Mouse (Mus musculus) gonadal fat pad, adult 2 months (tissue): Measurements from ENCODE around the gene Rpl15. TPM values are rescaled to one million over a fixed set of nuclear protein-coding genes. Genes with fewer than 3 reads are reported as not detected.
A peak's percentile ranks its signal among the peaks of the same experiment; 100 is the strongest.
"Not testable (repeated sequence)": the region's sequence is repeated elsewhere in the genome, so short reads cannot be mapped to it uniquely, and the experiment has no call there.

Experiments
- DNase-seq: peaks from one replicate; pipeline ENCODE4 v3.0.0-alpha.2; 2012; ENCODE audit warnings: low read depth
- polyA plus RNA-seq: library from polyadenylated mRNA; depleted of rRNA; stranded (reverse); fragments of >200 nt; gene quantifications from 2 replicates; pipeline ENCODE4 v1.2.3, GENCODE M21; 2012; rRNA removed

Rpl15 gene
- polyA plus RNA-seq, 1 experiment: 266 TPM

DNA sequence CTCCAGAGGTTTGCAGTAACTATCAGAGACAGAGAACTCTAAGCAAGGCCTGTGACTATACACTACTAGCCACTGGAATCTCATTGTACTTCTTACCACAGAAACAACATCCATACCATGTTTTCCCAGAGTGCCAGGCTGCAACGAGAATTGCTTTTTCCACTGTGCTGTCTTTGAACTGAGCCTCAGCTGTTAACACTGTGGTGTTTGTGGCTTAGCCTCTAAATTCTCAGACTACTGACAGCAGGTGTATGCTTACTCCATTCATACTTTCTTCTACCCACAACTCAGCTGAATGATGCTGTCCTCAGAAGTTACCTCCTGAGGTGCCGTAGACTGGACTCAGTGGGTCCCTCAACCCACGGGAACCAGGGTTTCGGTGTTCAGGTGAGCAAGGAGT, 29.4 kb downstream of the Rpl15 start:
- DNase-seq: no peak

DNA sequence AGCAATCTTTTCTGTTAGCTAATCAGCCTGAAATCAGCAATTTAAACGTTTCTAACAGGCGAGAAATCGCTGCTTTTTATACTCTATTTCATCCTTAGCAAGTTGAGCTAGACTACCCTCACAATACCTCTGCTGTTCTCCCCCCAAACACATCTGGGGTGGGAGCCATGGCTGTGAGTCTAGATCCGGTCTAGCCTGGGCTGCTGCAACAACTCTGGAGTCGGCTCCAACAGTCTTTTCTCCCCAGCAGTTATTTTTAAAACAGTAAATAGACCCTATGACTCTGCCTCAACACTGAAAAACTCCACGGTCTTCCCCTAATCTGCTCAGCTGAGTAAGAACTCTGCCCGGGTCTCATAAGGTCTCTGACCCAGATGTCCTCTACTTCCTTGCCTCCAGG, 31.1 kb downstream of the Rpl15 start:
- DNase-seq: no peak

DNA sequence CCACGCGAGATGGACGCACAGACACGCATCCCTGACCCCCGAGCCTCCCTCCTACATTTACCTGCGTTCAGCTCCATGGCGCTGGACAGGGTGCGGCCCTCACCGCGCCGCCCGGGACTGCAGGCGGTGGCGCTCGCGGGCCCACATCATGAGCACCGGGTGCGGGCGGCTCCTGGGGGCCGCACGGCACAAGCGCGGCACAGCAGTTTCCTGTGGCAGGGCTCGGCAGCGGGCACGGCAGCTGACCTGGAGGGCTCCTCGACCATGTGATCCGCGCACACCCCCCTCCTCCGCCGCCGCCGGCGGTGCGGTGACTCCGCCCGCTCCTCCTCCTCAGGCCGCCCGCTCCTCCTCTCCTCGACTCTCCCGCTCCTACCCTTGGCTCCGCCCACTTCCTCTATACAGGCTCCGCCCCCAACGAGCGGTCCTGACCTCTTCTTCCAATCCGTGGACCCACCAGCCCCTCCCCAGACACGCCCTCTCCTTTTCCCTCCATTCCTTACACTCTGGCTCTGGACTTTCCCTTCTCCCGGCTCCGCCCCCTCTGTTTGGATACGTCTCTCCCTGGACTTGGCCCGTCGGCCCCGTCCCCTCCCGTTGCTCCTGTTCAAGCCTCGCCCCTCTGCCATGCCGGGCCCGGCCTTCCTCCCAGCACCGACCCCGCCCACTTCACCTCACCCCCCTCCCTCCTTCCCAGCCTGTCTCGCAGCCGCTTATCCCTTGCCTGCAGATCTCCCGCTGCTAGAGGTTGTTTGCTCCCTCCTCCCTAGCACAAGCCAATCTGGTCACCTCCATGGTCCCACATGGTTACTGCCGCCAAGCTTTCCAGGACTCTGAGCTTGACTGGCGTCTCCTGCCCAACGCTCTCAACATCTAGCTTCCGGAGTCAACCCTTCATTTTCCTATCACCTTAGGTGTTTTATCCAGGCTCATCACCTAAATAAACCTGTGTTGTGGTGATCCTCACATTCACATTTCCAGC, 32.1 kb downstream of the Rpl15 start, which contains the start of gene Nr1d2:
Gene Nr1d2 (minus strand): TSS at position 378 of the 982 bp plus-strand sequence.
- DNase-seq: peak; percentile 89

DNA sequence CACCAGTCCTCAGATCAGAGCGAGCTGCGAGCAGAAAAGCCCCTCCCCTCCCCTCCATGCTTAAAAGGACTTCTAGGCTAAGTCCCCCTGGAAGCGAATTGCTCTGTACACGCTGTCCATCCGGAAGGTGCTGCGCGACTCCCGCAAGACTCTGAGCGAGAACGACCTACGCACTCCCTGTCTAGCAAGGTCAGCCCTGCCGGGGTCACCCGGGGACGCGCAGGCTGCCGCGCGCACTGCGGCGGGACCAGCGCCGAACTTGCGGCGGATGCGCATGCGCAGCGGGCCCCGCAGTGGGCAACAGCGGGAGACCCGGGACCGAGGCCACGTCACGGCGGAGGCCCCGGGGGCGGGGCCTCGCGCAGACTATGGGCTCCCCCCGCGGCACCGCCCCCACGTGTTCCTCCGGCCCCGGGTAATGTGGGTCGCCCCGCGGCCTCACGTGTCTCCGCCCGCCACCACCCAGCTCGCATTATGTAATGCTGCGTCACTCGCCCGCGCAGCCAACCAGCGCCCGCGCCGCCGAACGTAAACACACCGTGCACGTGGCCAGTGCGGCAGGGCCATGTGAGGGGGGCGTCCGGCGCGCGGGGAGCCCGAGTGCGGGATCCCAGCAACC, 33.0 kb downstream of the Rpl15 start:
- no peak for DNase-seq

DNA sequence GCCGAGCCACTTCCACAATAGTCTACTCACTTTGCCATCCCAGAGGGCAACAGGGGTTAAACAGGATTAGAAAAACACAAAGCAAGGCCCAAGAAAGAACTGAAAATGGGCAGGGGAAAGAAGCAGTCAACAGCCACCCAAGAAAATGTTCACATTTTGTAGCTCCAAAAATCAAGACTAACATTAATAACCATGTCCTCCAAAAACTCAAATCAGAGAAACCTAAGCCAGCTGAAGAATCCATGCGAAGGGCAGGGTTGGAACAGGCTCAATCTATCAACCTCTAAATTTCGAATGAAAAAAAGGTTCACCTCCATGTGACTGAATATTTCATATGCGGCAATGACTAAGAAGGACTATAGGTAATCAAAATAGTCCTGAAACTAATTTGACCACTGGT, 33.8 kb downstream of the Rpl15 start:
- DNase-seq: no peak

DNA sequence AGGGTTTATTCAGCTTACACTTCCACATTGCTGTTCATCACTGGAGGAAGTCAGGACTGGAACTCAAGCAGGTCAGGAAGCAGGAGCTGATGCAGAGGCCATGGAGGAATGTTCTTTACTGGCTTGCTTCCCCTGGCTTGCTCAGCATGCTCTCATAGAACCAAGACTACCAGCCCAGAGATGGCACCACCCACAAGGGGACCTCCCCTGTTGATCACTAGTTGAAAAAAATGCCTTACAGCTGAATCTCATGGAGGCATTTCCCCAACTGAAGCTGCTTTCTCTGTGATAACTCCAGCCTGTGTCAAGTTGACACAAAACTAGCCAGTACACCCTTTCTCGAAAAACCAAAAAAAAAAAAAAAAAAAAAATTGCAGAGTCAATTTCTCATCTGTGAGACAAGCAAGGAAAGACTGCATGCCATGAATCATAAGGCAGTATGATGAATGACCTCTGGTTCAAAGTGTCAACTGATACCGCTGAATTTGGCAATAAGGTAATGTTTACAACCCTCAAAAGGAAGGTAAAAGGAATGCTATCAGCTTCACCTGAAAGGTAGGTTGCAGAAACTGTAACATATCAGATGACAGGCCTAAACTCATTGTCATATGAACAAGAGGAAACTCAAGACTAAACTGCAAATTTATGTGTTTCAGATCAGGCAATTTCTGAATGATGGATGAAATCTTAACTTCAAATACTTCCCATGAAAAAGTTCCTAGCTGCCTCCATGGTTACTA, 34.5 kb downstream of the Rpl15 start:
- not testable (repeated sequence) for DNase-seq

DNA sequence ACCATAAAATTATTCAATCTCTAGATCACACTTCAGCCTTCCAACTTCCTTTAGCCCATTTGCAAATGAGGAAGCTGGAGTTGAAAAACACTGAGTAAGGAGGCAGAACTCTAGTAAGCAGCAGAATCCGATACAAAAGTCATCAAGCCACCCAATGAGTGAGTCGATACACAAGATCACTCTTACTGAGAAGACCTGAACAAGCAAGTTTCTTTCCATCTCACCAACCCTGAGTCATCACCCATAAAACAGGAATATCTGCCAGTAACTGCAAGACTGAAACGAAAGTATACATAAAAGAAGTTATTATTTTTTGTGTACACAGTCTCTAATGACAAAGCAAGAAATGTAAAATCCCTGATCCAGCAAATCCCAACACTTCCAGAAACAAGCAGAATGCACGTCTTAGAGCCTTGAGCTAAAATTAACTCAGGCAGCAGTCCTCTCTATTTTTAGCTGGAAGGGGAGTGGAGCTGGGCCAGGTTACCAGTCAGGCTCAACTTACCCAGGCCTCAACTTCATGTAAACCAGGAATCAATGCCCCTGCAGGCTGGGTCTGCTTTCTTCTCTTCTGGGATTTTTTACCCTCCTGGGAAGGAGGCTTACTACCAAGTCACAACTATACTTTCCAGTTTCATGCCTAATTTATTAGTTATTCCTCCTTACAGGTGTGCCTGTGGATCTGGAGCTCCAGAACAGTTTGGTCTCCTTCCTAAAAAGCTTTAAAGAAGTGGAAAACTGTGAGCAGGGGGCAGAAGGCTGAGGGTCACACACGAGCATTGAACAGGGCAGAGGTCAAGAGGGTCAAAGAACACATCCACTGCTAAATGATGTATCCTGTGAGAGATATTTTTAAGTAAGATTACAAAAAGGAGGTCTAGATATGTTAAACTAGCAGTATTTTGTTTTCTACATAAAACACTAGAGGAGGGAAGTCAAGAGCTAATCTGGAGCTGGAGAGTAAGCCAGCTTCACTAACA, 36.9 kb downstream of the Rpl15 start:
- no peak for DNase-seq

DNA sequence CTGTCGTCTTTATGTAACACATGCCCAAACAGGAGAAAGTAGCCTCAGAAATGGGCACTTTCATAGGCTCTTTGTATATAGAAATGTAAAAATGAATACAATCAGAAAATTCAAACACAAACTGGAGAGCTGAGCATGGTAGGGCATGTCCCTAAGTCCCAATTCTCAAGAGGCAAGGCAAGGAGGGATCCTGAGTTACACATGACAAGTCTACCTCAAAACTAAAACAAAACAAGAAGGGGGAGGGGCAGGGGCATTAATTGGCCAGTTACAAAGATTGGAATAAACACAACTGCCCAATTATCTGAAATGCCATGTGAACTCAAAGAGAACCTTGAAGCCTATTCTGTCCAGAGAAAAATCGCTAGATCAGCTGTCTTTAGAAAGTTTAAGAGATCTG, 38.1 kb downstream of the Rpl15 start:
- no peak for DNase-seq

DNA sequence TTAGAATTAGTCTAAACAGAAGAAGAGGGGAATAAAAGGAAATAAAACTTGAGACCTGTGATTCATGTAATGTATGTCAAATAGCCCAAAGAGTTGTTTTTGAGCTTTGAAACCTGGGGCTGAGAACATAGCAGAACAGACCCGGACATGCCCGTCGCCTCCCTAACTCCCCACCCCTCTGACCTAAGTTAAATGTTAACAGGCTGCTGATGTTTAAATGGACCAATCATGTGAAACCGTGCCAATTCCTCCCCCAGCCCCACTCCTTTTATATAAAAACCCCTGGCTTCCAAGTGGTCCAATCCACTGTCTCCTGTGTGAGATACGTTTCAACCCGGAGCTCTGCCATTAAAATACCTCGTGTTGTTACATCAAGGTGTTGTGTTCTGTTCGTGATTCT, 39.3 kb downstream of the Rpl15 start:
- DNase-seq: not testable (repeated sequence)

DNA sequence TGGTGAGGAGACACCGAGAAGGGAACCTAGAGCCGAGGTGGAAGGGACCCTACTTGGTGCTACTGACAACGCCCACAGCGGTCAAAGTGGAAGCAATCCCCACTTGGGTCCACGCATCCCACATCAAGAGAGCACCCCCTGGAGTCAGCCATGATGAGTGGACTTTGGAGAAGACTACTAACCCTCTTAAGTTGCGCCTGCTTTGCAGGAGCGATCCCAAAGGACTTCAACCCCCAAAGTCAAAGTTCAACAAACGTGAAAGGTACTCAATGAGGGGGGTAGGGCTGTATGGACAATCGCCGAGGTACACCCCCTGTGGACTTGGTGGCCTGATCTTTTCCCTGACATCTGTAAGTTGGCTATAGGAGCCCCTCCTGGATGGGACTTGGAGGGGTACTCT, 41.4 kb downstream of the Rpl15 start:
- not testable (repeated sequence) for DNase-seq

DNA sequence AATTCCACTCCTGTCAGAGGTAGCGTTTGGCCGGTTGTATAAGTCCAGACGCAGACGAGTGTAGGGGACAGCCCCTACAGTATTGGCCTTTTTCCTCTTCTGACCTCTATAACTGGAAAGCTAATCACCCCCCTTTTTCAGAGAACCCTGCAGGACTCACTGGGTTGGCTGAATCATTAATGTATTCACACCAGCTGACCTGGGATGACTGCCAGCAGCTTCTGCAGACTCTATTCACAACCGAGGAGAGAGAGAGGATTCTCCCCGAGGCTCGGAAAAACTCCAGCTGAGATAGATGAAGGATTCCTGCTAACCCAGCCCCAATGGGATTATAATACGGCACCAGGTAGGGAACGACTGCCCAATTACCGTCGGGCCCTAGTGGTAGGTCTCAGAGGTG, 45.0 kb downstream of the Rpl15 start:
- DNase-seq: not testable (repeated sequence)

DNA sequence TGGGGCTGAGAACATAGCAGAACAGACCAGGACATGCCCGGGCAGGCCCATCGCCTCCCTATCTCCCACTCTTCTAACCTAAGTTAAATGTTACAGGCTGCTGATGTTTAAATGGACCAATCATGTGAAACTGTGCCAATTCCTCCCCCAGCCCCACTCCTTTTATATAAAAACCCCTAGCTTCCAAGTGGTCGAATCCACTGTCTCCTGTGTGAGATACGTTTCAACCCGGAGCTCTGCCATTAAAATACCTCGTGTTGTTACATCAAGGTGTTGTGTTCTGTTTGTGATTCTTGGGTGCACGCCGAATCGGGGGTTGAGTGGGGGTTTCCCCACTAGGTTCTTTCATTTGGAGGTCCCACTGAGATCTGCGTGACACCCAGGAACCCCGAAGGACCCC, 45.8 kb downstream of the Rpl15 start:
- not testable (repeated sequence) for DNase-seq

DNA sequence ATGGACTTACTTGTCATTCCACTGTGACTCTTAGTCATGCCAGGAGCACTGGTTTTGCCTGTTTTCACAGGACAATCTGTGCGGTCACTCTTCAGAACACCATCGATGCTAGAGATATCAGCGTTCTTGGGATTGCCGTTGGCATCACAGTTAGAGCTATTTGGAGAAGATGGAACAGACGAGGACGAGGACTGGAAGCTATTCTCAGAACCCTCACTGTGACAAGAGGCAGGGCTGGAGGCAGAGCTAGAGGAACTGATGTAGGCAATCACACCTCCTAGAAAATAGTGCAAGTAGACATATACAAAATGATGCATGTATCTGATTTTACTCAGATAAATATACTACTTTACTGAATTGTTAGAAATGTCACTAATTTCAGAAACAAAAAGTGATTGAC, 49.2 kb downstream of the Rpl15 start:
- DNase-seq: no peak

Other genes starting within 250 kb of the Rpl15 start
- 13.5 and 22.5 TPM in 2 replicates for gene Nr1d2, start 32.3 kb downstream of the Rpl15 start, polyA plus RNA-seq
- gene Nkiras1, start 255 bp downstream of the Rpl15 start, polyA plus RNA-seq: 7.4 and 9.3 TPM in 2 replicates
- 37.7 and 40.2 TPM in 2 replicates for gene Ube2e1, start 60.5 kb upstream of the Rpl15 start, polyA plus RNA-seq